Mouse (Mus musculus) embryonic facial prominence, embryonic 11.5 days (tissue): ENCODE data around the gene Filip1l. TPM values are rescaled to one million over a fixed set of nuclear protein-coding genes. Genes with fewer than 3 reads are reported as not detected.

Experiments used
- ATAC-seq: fragments of 200-750 bp; cut with Nextera tagmentation; replicated peaks from 2 replicates; pipeline ENCODE4 v1.8.0; 2017; ENCODE audit warnings: low read depth; ENCODE audit not compliant: insufficient number of reproducible peaks, low FRiP score, low TSS enrichment
- DNase-seq: peaks from one replicate; pipeline ENCODE4 v3.0.0-alpha.2; 2015; ENCODE audit warnings: low spot score
- H3K27ac ChIP-seq: fragments of 300-500 bp; sonication (generic); replicated peaks from 2 replicates; pipeline ENCODE4 v1.5.1; 2014; ENCODE audit warnings: mild to moderate bottlenecking, low read depth, low read length, control low read depth
- H3K27me3 ChIP-seq: fragments of 300-500 bp; sonication (generic); 2 replicates; pipeline ENCODE4 v1.6.1; 2014; ENCODE audit warnings: mild to moderate bottlenecking, low read length, moderate library complexity, mixed read lengths; ENCODE audit not compliant: control insufficient read depth, insufficient read depth
- H3K36me3 ChIP-seq: fragments of 300-500 bp; sonication (generic); replicated peaks from 2 replicates; pipeline ENCODE4 v1.6.1; 2014; ENCODE audit warnings: low read depth, mild to moderate bottlenecking, low read length, moderate library complexity, mixed read lengths; ENCODE audit not compliant: control insufficient read depth, insufficient read depth
- H3K4me1 ChIP-seq: fragments of 300-500 bp; sonication (generic); 2 replicates; pipeline ENCODE4 v1.6.1; 2014; ENCODE audit warnings: low read length, mixed read lengths; ENCODE audit not compliant: control insufficient read depth, insufficient read depth
- H3K4me2 ChIP-seq: fragments of 300-500 bp; sonication (generic); 2 replicates; pipeline ENCODE4 v1.6.1; 2014; ENCODE audit warnings: low read depth, mild to moderate bottlenecking, control low read depth, low read length, moderate library complexity
- H3K4me3 ChIP-seq: fragments of 300-500 bp; sonication (generic); 2 replicates; pipeline ENCODE4 v1.5.1; 2014; ENCODE audit warnings: low read depth, low read length, control low read depth
- H3K9ac ChIP-seq: fragments of 300-500 bp; sonication (generic); replicated peaks from 2 replicates; pipeline ENCODE4 v1.6.1; 2014; ENCODE audit warnings: mild to moderate bottlenecking, control low read depth, low read length
- H3K9me3 ChIP-seq: fragments of 300-500 bp; sonication (generic); replicated peaks from 2 replicates; pipeline ENCODE4 v1.6.1; 2016; ENCODE audit warnings: mild to moderate bottlenecking, low read length, inconsistent platforms, mixed read lengths; ENCODE audit not compliant: control insufficient read depth
- WGBS: fragments of 180-500 bp; shearing (Covaris S2); extraction: QIAGEN DNeasy Blood & Tissue Kit; methylation state at CpG from one replicate; pipeline ENCODE4 v1.1.7; 2014; 5-methylcytosine and 5-hydroxymethylcytosine counted together
- polyA plus RNA-seq: library from polyadenylated mRNA; unstranded; fragments of >200 nt; fragmentation: Nextera tagmentation; extraction: Ambion mirVana; gene quantifications from 2 replicates; pipeline ENCODE4 v1.2.1, GENCODE M21; 2014

Gene Filip1l
- polyA plus RNA-seq, 1 experiment from 2014 or later: 24.2 TPM

GRCm38 (mm10) chr16:57336770-57337423 is 16.0 kb upstream of the Filip1l start:
- Histone ChIP-seq H3K36me3 (no peaks in the 10 kb centered on the region), H3K4me2 (no peak overlapping the region), H3K4me3 (no peak overlapping the region), H3K9ac (no peak overlapping the region), H3K9me3 (no peaks in the 10 kb centered on the region), H3K27me3 (no peaks in the 10 kb centered on the region), H3K4me1 (no peaks in the 10 kb centered on the region), H3K27ac (no peak overlapping the region)
- ATAC-seq: no peak
- DNase-seq: no peak
- 76% methylated on average over 11 of the region's 11 CpGs for WGBS

GRCm38 (mm10) chr16:57339765-57340612 is 12.9 kb upstream of the Filip1l start:
- WGBS: 67% methylated on average over 8 of the region's 8 CpGs
- Histone ChIP-seq H3K4me2 (no peak overlapping the region), H3K27ac (no peak overlapping the region), H3K36me3 (no peaks in the 10 kb centered on the region), H3K9ac (no peak overlapping the region), H3K4me3 (no peak overlapping the region), H3K27me3 (no peaks in the 10 kb centered on the region), H3K4me1 (no peaks in the 10 kb centered on the region), H3K9me3 (no peaks in the 10 kb centered on the region)
- ATAC-seq: no peak
- DNase-seq: no peak

- H3K27ac ChIP-seq: no peak overlapping the region
- no peaks in the 10 kb centered on the region for H3K4me1 ChIP-seq
- 65% methylated on average over 5 of the region's 5 CpGs for WGBS
- no peaks in the 10 kb centered on the region for H3K36me3 ChIP-seq
- DNase-seq (no peak), ATAC-seq (no peak)
- no peak overlapping the region for H3K9ac ChIP-seq
- no peaks in the 10 kb centered on the region for H3K27me3 ChIP-seq
- no peak overlapping the region for H3K4me3 ChIP-seq
- no peak overlapping the region for H3K4me2 ChIP-seq
- no peaks in the 10 kb centered on the region for H3K9me3 ChIP-seq
These were observed 12.3 kb upstream of the Filip1l start for GRCm38 (mm10) chr16:57340613-57340898.

- H3K9ac ChIP-seq: no peak overlapping the region
- DNase-seq (no peak), ATAC-seq (no peak)
- no peak overlapping the region for H3K4me2 ChIP-seq
- H3K27me3 ChIP-seq: no peaks in the 10 kb centered on the region
- WGBS: 74% methylated on average over 3 of the region's 3 CpGs
- no peaks in the 10 kb centered on the region for H3K36me3 ChIP-seq
- H3K9me3 ChIP-seq: no peaks in the 10 kb centered on the region
- no peak overlapping the region for H3K4me3 ChIP-seq
- H3K27ac ChIP-seq: no peak overlapping the region
- H3K4me1 ChIP-seq: no peaks in the 10 kb centered on the region
These were observed 6.6 kb upstream of the Filip1l start for GRCm38 (mm10) chr16:57346258-57346657.

GRCm38 (mm10) chr16:57349039-57349438 is 3.9 kb upstream of the Filip1l start:
- H3K27me3 ChIP-seq: no peaks in the 10 kb centered on the region
- no peak overlapping the region for H3K4me3 ChIP-seq
- H3K27ac ChIP-seq: no peak overlapping the region
- no peak overlapping the region for H3K4me2 ChIP-seq
- DNase-seq (no peak), ATAC-seq (no peak)
- H3K9me3 ChIP-seq: no peaks in the 10 kb centered on the region
- 75% methylated on average over 3 of the region's 3 CpGs for WGBS
- H3K9ac ChIP-seq: no peak overlapping the region
- no peaks in the 10 kb centered on the region for H3K4me1 ChIP-seq
- H3K36me3 ChIP-seq: no peaks in the 10 kb centered on the region

- no peak for ATAC-seq
These were observed 3.2 kb upstream of the Filip1l start for GRCm38 (mm10) chr16:57349689-57350088.

GRCm38 (mm10) chr16:57353166-57353721 is 351 bp downstream of the Filip1l start:
- Histone ChIP-seq H3K9ac (no peak overlapping the region), H3K4me3 (no peak overlapping the region), H3K4me2 (no peak overlapping the region), H3K36me3 (no peaks in the 10 kb centered on the region), H3K27me3 (no peaks in the 10 kb centered on the region), H3K4me1 (no peaks in the 10 kb centered on the region), H3K9me3 (no peaks in the 10 kb centered on the region), H3K27ac (no peak overlapping the region)
- no peak for ATAC-seq
- WGBS: 85% methylated on average over 11 of the region's 11 CpGs
- DNase-seq: no peak

More at GRCm38 (mm10) chr16:57349689-57350088, 3.2 kb upstream of the Filip1l start:
- H3K27me3 ChIP-seq: no peaks in the 10 kb centered on the region
- no peak for DNase-seq
- no peak overlapping the region for H3K27ac ChIP-seq
- H3K36me3 ChIP-seq: no peaks in the 10 kb centered on the region
- no peak overlapping the region for H3K9ac ChIP-seq
- no peak overlapping the region for H3K4me2 ChIP-seq
- H3K9me3 ChIP-seq: no peaks in the 10 kb centered on the region
- WGBS: 52% methylated on average over 3 of the region's 3 CpGs
- H3K4me1 ChIP-seq: no peaks in the 10 kb centered on the region
- no peak overlapping the region for H3K4me3 ChIP-seq

- H3K27me3 ChIP-seq: no peaks in the 10 kb centered on the region
- ATAC-seq: peak; percentile 48; the same call in 1 of the 2 replicates
- H3K4me1 ChIP-seq: no peaks in the 10 kb centered on the region
- no peaks in the 10 kb centered on the region for H3K9me3 ChIP-seq
- H3K36me3 ChIP-seq: no peaks in the 10 kb centered on the region
- H3K27ac ChIP-seq: no peak overlapping the region
- WGBS: 68% methylated on average over 6 of the region's 6 CpGs
- DNase-seq: no peak
- H3K9ac ChIP-seq: no peak overlapping the region
- no peak overlapping the region for H3K4me2 ChIP-seq
- H3K4me3 ChIP-seq: no peak overlapping the region
These were observed 1.0 kb downstream of the Filip1l start for GRCm38 (mm10) chr16:57353932-57354331.
